Mouse (Mus musculus) heart, embryonic 14.5 days (tissue): ENCODE measurements around the gene Eif4g1. TPM values are rescaled to one million over a fixed set of nuclear protein-coding genes. Genes with fewer than 3 reads are reported as not detected.

Experiments used
- ATAC-seq: fragments of 200-750 bp; cut with Nextera tagmentation; 2 replicates; pipeline ENCODE4 v1.8.0; 2017; ENCODE audit warnings: low read depth, moderate TSS enrichment; ENCODE audit not compliant: insufficient number of reproducible peaks, insufficient read depth, low FRiP score
- H3K27ac ChIP-seq, 2 experiments: fragments of 200-500 bp in 1 of 2; fragments of 300-500 bp in 1 of 2; sonication (generic) in 1 of 2; replicated peaks in 1 of 2; 2 replicates each; pipeline ENCODE4 v1.5.1; 2012 to 2014; ENCODE audit warnings: low read depth in 2 of 2, low read length in 2 of 2, control low read depth in 1 of 2, mild to moderate bottlenecking in 1 of 2, mixed read lengths in 1 of 2; ENCODE audit not compliant: control insufficient read depth in 1 of 2, insufficient read depth in 1 of 2
- H3K27me3 ChIP-seq: fragments of 300-500 bp; sonication (generic); 2 replicates; pipeline ENCODE4 v1.6.1; 2014; ENCODE audit warnings: mild to moderate bottlenecking, low read length, control low read depth; ENCODE audit not compliant: control insufficient read depth, insufficient read depth
- H3K36me3 ChIP-seq: fragments of 300-500 bp; sonication (generic); 2 replicates; pipeline ENCODE4 v1.6.1; 2014; ENCODE audit warnings: mild to moderate bottlenecking, control low read depth, low read length, mixed read lengths; ENCODE audit not compliant: control insufficient read depth, insufficient read depth
- H3K4me1 ChIP-seq, 2 experiments: fragments of 200-500 bp in 1 of 2; fragments of 300-500 bp in 1 of 2; sonication (generic) in 1 of 2; 2 replicates each; pipeline ENCODE4 v1.6.1; 2012 to 2014; ENCODE audit warnings: low read length in 2 of 2, control low read depth in 1 of 2, mixed read lengths in 1 of 2; ENCODE audit not compliant: control insufficient read depth in 2 of 2, insufficient read depth in 2 of 2
- H3K4me2 ChIP-seq: fragments of 300-500 bp; sonication (generic); 2 replicates; pipeline ENCODE4 v1.6.1; 2014; ENCODE audit warnings: mild to moderate bottlenecking, low read length
- H3K4me3 ChIP-seq, 2 experiments: fragments of 200-500 bp in 1 of 2; fragments of 300-500 bp in 1 of 2; sonication (generic) in 1 of 2; 2 replicates each; pipeline ENCODE4 v1.5.1; 2012 to 2014; ENCODE audit warnings: low read length in 2 of 2, mild to moderate bottlenecking in 2 of 2, control low read depth in 1 of 2, low read depth in 1 of 2, moderate library complexity in 1 of 2; ENCODE audit not compliant: control insufficient read depth in 1 of 2, insufficient read depth in 1 of 2
- H3K9ac ChIP-seq: fragments of 300-500 bp; sonication (generic); 2 replicates; pipeline ENCODE4 v1.6.1; 2014; ENCODE audit warnings: mild to moderate bottlenecking, low read length
- H3K9me3 ChIP-seq: fragments of 300-500 bp; sonication (generic); 2 replicates; pipeline ENCODE4 v1.6.1; 2016; ENCODE audit warnings: low read length, control low read depth; ENCODE audit not compliant: control insufficient read depth
- WGBS: fragments of 180-500 bp; shearing (Covaris S2); extraction: QIAGEN DNeasy Blood & Tissue Kit; methylation state at CpG from one replicate; pipeline ENCODE4 v1.1.7; 2014; 5-methylcytosine and 5-hydroxymethylcytosine counted together
- polyA plus RNA-seq: library from polyadenylated mRNA; unstranded; fragments of >200 nt; fragmentation: Nextera tagmentation; extraction: Ambion mirVana; gene quantifications from 2 replicates; pipeline ENCODE4 v1.2.1, GENCODE M21; 2014

Gene Eif4g1
- polyA plus RNA-seq, 1 experiment from 2014 or later: 107 TPM

DNA sequence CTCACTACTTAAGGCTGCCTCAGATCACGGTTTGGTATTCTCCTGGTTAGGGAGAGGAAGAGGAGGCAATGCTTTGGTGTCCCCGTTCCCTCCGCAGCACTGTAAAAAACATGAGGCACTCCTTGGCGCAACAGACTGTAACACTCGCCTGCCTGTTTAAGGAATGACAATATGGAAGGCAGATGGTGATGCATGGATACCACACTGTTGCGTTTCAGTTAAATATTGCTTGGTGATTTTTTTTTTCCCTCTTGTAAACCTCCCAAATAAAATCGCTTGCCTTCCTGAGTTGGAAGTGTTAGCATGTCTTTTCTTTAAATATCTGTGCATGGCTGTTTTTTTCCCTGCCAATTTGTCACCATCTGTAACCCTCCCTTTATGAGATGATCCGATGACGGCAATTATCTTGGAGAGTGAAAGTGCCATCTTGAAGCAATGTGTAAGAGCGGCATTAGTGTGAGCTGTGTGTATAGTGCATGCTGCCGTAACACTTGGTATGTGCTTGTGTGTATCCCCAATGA, 39.2 kb upstream of the Eif4g1 start:
- ATAC-seq: no peak
- H3K9ac ChIP-seq: no peak overlapping the region
- no peak overlapping the region for H3K27ac ChIP-seq
- no peak overlapping the region for H3K4me2 ChIP-seq
- no peak overlapping the region for H3K4me3 ChIP-seq
- 48% methylated on average over 11 of the region's 11 CpGs for WGBS
- H3K4me1 ChIP-seq: peaks cover 0 to 7% of the 10 kb centered on the region in 2 experiments; a peak in 2 of 4 replicates
- H3K27me3 ChIP-seq: peaks cover 26% of the 10 kb centered on the region
- H3K36me3 ChIP-seq: no peaks in the 10 kb centered on the region
- H3K9me3 ChIP-seq: no peaks in the 10 kb centered on the region

DNA sequence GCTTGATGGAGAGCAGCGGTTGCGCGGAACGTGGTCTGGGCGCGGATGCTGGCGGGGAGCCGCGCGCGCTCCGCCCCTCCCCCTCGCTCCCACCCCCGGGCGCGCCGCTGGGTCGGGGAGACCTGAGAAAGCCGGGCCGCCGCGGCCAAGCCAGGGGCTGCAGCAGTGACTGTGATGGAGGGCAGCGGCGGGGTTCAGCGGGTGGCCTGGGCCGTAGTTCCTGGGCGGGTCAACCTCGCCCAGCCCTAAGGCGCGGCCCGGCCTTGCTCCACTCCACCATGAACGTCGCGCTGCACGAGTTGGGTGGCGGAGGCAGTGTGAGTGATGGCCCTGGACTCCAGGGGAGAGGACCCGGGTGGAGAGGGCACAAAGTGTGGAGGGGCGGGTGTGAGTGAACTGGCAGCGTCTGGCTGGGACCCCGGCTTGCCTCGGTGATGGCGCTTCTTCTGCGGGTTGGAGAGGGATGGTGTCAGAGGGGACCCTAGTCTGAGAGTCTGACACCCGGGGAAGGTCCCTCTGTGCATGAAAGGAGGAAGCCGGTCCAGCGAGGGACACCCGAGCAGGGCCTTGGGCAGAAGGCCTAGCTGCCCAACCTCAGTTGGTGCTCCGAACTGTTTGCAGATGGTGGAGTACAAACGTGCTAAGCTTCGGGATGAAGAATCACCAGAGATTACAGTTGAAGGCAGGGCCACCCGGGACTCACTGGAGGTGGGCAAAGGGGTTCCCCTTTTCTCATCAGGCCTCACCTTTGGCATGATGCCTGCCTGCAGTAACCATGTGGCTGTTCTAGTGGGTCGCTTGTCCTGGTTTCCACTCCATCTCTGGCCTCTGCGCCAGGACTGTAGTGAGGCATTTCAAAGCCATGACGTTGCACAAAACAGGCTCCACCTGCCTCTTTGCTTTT, 38.1 kb upstream of the Eif4g1 start, which contains the start of gene Ece2:
Gene Ece2 (plus strand): TSS at position 98 of the 904 bp plus-strand sequence.
- H3K9ac ChIP-seq: peak within 1 kb of the TSS; percentile 67
- H3K4me2 ChIP-seq: peak within 1 kb of the TSS; percentile 84
- peaks cover 0 to 7% of the 10 kb centered on the region in 2 experiments; a peak in 2 of 4 replicates for H3K4me1 ChIP-seq
- H3K27ac ChIP-seq: no peak within 1 kb of the TSS
- peak within 1 kb of the TSS; percentile 48 to 52 for H3K4me3 ChIP-seq
- peaks cover 26% of the 10 kb centered on the region for H3K27me3 ChIP-seq
- ATAC-seq: 0 out of 2 replicates have a peak, but pooled peaks have one; percentile 21
- no peaks in the 10 kb centered on the region for H3K36me3 ChIP-seq
- 7% methylated on average over 53 of the region's 54 CpGs for WGBS
- H3K9me3 ChIP-seq: no peaks in the 10 kb centered on the region

DNA sequence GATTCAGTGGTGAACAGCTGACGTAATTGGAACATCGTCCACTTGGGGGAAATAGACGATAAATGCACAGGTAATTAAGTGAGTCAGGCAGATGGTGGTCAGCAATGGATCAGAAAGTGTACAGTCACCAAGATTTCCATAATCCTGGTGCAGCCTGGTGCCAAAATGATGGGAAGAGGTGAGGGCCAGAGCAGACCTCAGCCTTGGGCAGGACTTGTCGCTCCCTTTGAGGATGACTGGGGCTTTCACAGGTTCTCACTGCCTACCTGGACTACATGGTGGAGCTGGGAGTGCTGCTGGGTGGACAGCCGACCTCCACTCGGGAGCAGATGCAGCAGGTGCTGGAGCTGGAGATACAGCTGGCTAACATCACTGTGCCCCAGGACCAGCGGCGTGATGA, 30.7 kb upstream of the Eif4g1 start:
- ATAC-seq: no peak

DNA sequence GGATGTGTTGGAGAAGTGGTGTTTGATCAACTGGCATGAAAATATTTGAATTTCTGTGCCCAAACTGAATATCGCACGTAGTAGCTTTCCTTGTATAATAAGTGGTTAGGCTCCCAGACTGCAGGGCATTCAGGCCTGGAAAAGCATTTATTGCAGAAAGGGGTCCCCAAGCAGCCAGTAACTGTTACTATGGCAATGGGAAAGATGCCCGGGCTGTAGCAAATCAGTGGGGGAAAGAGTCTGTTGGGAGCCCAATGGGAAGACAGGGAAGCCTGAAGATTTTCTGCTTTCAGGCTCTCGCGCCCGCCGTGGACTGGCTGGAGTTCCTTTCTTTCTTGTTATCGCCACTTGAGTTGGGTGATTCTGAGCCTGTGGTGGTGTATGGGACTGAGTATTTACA, 29.7 kb upstream of the Eif4g1 start:
- 82% methylated on average over 8 of the region's 8 CpGs for WGBS
- Histone ChIP-seq H3K9ac (no peak overlapping the region), H3K27ac (no peak overlapping the region), H3K9me3 (no peaks in the 10 kb centered on the region), H3K27me3 (no peaks in the 10 kb centered on the region), H3K4me2 (no peak overlapping the region), H3K36me3 (no peaks in the 10 kb centered on the region), H3K4me3 (no peak overlapping the region), H3K4me1 (no peaks in the 10 kb centered on the region)
- no peak for ATAC-seq

More for the DNA sequence above, 30.7 kb upstream of the Eif4g1 start:
- Histone ChIP-seq H3K4me3 (no peak overlapping the region), H3K27me3 (no peaks in the 10 kb centered on the region), H3K9ac (no peak overlapping the region), H3K36me3 (no peaks in the 10 kb centered on the region), H3K4me1 (no peaks in the 10 kb centered on the region), H3K4me2 (no peak overlapping the region), H3K27ac (no peak overlapping the region), H3K9me3 (no peaks in the 10 kb centered on the region)
- WGBS: 70% methylated on average over 8 of the region's 8 CpGs

DNA sequence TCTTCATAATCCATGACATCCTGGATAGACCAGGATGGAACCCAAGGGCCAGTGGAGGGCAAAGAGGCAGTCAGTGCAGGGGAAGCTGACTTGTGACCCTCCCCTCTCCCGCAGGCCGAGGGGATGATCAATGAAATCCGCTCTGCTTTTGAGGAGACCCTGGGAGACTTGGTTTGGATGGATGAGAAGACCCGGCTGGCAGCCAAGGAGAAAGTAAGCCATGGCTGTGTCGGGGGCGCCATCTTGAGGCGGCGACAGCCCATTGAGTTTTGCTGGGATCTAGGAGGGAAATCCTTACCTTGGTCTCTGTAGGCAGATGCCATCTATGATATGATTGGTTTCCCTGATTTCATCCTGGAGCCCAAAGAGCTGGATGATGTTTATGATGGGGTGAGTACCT, 26.0 kb upstream of the Eif4g1 start:
- no peaks in the 10 kb centered on the region for H3K4me1 ChIP-seq
- no peaks in the 10 kb centered on the region for H3K36me3 ChIP-seq
- no peaks in the 10 kb centered on the region; the same call in 1 of the 2 replicates for H3K27me3 ChIP-seq
- H3K4me2 ChIP-seq: no peak overlapping the region
- no peak overlapping the region for H3K9ac ChIP-seq
- WGBS: under 1% methylated on average over 8 of the region's 8 CpGs
- H3K27ac ChIP-seq: no peak overlapping the region
- no peak overlapping the region for H3K4me3 ChIP-seq
- no peak for ATAC-seq
- H3K9me3 ChIP-seq: no peaks in the 10 kb centered on the region

DNA sequence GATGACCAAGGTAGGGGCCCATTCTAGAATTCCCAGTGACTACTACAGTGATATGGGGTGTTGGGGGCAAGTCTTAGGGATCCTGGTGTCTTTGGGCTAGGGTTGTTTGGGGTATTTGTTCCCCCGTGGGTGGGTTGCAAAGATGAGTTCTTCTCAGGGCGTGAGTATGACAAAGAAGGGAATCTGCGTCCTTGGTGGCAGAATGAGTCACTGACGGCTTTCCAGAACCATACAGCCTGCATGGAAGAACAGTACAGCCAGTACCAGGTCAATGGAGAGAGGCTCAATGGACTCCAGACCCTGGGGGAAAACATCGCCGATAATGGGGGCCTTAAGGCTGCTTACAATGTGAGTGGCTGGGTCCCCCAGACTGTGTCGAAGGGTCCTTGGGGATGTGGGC, 24.2 kb upstream of the Eif4g1 start:
- WGBS: 71% methylated on average over 7 of the region's 7 CpGs
- H3K36me3 ChIP-seq: no peaks in the 10 kb centered on the region

DNA sequence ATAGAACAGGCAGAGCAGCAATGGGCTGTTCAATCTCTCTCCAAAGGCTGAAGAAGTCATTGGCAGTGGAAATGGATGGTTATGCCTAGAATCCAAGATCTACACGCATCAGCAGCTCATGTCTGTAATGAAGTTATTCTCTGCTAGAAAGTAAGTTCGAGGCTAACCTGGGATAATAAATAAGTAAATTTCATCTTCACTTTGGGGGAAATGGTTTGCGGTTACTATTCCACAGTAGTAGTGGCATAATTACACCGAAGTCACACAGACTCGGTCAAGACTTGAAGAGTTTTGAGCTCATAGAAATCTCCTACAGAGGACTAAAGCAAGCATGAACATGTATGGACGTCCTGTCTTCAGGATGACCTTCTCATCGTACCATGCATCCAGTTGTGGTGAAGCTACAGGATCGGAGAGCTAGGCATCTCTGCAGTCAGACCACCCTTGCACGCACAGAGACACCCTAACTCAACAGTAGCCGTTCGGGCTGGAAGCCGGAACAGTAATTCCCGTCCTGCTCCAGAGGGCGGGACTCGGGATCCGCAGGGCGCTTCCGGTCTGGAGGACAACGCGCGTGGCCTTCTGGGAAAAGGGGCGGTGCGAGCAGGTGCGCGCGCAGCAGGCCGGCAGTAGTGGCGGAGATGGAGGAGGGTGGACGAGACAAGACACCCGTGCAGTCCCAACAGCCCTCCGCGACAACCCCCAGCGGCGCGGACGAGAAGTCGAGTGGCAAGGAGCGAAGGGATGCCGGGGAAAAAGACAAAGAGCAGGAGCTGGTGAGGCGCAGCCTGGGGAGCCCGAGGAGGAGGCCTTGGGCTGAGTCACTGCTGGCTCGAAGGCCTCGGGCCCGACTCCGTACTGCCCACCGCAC, 16.8 kb upstream of the Eif4g1 start, which contains the start of gene Psmd2:
Gene Psmd2 (plus strand): TSS at position 577 of the 871 bp plus-strand sequence.
- Histone ChIP-seq H3K27ac (peak within 1 kb of the TSS; percentile 68 to 86), H3K4me2 (peak within 1 kb of the TSS; percentile 88), H3K4me3 (peak within 1 kb of the TSS; percentile 81 to 96), H3K36me3 (peaks cover 30% of the 10 kb centered on the region), H3K27me3 (no peaks in the 10 kb centered on the region), H3K4me1 (peaks cover 0 to 15% of the 10 kb centered on the region in 2 experiments; a peak in 3 of 4 replicates), H3K9me3 (no peaks in the 10 kb centered on the region), H3K9ac (peak within 1 kb of the TSS; percentile 94)
- ATAC-seq: peak; percentile 93
- 2% methylated on average over 46 of the region's 46 CpGs for WGBS

More for the DNA sequence above, 24.2 kb upstream of the Eif4g1 start:
- H3K27ac ChIP-seq: no peak overlapping the region
- no peak overlapping the region for H3K9ac ChIP-seq
- no peaks in the 10 kb centered on the region; the same call in 1 of the 2 replicates for H3K27me3 ChIP-seq
- H3K4me1 ChIP-seq: no peaks in the 10 kb centered on the region
- H3K4me2 ChIP-seq: no peak overlapping the region
- no peak for ATAC-seq
- no peak overlapping the region for H3K4me3 ChIP-seq
- H3K9me3 ChIP-seq: no peaks in the 10 kb centered on the region
